Mouse (Mus musculus) brain, embryonic 14.5 days (tissue): ENCODE measurements around the gene Has1. TPM values are rescaled to one million over a fixed set of nuclear protein-coding genes. Genes with fewer than 3 reads are reported as not detected.
A peak's percentile ranks its signal among the peaks of the same experiment; 100 is the strongest.

Experiments
- DNase-seq: peaks from one replicate; pipeline ENCODE4 v3.0.0-alpha.2; 2011; ENCODE audit warnings: low read depth
- CTCF ChIP-seq: fragments of 200-500 bp; IDR thresholded peaks from 2 replicates; pipeline ENCODE4 v1.5.1; 2012; ENCODE audit warnings: inconsistent platforms, mild to moderate bottlenecking, moderate library complexity, borderline replicate concordance; ENCODE audit not compliant: insufficient read depth, insufficient read length; ENCODE audit errors: extremely low read depth
- POLR2A ChIP-seq: fragments of 200-500 bp; IDR thresholded peaks from 2 replicates; pipeline ENCODE4 v1.6.1; 2012; ENCODE audit warnings: mild to moderate bottlenecking, inconsistent platforms, borderline replicate concordance; ENCODE audit not compliant: poor library complexity, insufficient read depth, insufficient read length, severe bottlenecking; ENCODE audit errors: extremely low read depth
- polyA plus RNA-seq: library from polyadenylated mRNA; depleted of rRNA; stranded (reverse); fragments of >200 nt; gene quantifications from 2 replicates; pipeline ENCODE4 v1.2.3, GENCODE M21; 2012; rRNA removed

The Has1 gene
- polyA plus RNA-seq, 1 experiment: 0.11 TPM

GRCm38 (mm10) chr17:17826751-17827657 is 28.0 kb downstream of the Has1 start, which contains the start of gene Spaca6:
Gene Spaca6, plus strand, starts transcription at chr17:17827158.
- TF ChIP-seq CTCF (no peak), POLR2A (peak; percentile 92)

DNA sequence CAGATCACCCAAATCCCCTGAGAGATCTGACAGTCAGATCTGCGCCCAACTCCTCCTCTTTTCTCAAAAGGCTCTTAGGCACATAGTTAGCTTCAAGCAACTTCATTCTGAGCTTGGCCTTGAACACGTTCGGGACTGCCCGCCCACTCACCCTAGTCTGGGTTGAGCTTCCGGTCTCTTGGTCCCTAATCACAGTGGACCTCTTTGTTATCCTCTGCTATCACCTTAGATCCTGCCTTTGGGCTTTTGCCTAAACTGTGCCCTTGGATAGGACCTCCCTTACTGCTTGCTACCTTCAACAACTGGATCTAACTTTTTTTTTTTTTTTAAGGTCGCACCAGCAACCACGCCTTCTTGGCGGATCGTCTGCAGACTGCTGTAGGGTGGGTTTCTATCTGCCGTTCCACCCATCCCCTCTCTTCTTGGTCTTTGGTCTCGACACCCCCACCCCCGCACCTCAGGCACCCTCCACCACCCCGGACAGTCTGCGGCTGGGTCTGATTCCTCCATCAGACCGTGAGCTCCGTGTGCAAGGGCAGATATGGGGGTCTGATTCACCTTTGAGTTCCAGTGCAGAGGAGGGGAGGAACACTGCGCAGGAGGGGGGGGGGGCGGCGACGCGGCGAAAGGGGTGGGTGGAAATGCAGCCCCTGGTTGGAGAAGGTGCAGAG is 28.9 kb downstream of the Has1 start:
- DNase-seq: peak; percentile 76
- TF ChIP-seq CTCF (no peak), POLR2A (no peak)

More at GRCm38 (mm10) chr17:17826751-17827657, 28.0 kb downstream of the Has1 start, which contains the start of gene Spaca6:
- peak; percentile 97 for DNase-seq

DNA sequence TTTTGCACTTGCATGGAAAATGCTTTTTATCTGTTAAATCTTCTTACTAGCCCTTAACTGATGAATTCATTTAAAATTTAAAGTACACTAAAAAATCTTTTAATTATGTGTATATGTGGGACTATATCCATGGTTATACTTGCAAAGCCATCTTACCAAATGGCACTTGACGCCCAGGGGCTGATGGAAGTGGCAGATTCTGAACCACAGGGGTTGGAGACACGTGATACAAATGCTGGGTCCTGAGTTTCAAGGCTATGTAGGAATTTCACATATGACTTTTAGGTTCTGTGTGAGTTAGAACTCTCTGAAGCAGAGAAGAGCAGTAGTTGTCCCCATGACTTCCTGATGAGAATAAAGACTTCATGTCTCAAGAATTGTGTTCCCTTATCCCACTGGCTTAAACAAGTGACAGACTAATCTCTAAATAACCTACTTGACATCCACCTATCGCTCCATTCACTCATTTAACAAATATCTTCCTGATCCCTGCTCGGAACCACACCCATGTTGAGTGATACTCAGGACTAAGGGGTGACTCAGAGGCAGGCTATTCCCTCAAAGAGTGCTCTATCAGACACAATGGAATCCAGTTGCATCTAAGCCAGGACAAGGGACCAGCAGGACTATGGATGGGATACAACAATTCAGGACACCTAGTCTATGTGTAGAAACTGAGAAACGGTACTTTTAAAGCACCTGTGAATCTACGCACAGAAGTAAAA is 31.2 kb downstream of the Has1 start:
- TF ChIP-seq CTCF (no peak), POLR2A (no peak)
- no peak for DNase-seq

DNA sequence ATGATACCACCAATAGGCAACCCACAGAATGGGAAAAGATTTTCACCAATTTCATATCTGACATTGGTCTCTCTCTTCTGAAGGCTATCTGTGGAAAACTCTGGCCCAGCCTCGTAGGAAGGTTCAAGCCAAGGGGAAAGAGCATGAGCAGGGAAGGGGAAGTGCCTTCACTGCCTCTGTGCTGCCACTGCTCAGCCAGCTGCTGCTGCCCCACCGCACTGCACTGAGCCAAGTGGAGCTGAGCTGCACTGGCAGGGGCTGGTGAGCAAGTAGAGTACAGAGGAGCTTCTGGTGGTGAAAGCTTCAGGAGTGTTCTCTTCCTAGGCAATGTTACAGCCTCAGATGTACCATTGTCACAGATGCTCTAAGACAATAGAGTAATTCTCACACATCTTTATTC is 59.5 kb downstream of the Has1 start:
- TF ChIP-seq CTCF: no peak
- TF ChIP-seq POLR2A: no peak
- no peak for DNase-seq

Other genes with a start within 250 kb of the Has1 start
- 10.9 and 12.9 TPM in 2 replicates for gene Lnpep, start 230.2 kb downstream of the Has1 start, polyA plus RNA-seq
- gene Vmn2r90, start 151.5 kb downstream of the Has1 start, polyA plus RNA-seq: not detected in 2 replicates
- gene Spaca6, start 28.0 kb downstream of the Has1 start, polyA plus RNA-seq: 58.8 and 80.4 TPM in 2 replicates
- gene Fpr1, start 28.7 kb upstream of the Has1 start, polyA plus RNA-seq: 0.05 TPM in 1 of 2 replicates, not detected in the other
- 0.23 and 0.46 TPM in 2 replicates for gene Fpr2, start 32.6 kb upstream of the Has1 start, polyA plus RNA-seq
- not detected in 2 replicates for gene Fpr3, start 32.6 kb upstream of the Has1 start, polyA plus RNA-seq
- gene Fpr-rs4, start 166.5 kb upstream of the Has1 start, polyA plus RNA-seq: not detected in 2 replicates
- gene Vmn2r124, start 194.2 kb upstream of the Has1 start, polyA plus RNA-seq: not detected in 2 replicates
- not detected in 2 replicates for gene Vmn2r91, start 229.8 kb upstream of the Has1 start, polyA plus RNA-seq